Mouse (Mus musculus) A20 (cell line): ENCODE results near the gene Ppp1r11.

Source experiments
- DNase-seq: peaks from one replicate; pipeline ENCODE4 v3.0.0-alpha.2; 2011; ENCODE audit warnings: low read depth, low spot score

Gene Ppp1r11

DNA sequence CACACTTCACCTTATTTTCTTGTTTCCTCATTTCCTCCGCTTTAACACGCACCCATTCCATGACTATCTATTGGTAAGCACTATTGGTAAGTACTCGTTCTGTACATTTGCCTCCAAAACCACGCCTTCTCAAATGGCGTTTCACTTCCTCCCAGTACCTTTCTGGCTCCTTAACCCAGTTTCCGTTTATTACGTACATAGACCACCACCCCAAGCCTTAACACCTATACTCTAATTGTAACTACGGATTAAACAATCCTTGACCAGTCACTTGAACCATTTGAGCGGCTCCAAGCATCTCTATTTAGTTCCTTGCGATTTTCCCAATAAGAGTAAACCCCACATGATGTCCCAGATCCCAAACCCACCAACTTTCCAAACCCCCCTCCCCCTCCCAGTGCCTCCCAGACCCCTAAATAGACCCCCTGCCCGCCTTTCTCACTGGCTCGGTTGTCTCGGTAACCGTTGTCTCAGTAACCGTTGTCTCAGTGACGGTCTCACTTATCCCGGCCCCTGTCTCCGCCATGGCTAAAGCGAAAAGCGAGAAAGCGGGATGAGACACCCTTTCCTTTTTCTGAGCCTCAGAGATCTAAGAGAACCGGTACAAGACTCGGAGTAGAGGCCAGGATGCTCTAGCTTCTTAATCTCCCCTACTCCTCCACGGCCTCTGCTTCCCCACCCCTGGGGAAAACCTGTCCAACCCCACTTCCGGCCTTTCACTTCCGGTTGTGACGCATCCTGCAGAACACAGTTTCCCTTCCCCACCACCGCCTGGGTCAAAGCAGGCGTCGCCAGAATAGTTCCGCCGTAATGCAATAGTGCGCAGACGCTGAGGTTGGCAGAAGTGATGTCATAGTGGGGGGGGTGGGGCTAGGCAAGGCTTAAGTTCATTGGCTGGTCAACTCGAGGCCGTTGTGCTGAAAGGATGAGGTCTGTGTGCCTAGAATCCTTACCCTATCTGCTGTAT lies at the start of gene Ppp1r11:
Gene Ppp1r11, minus strand, starts transcription at position 761 of the 967 bp plus-strand sequence.
- DNase-seq, result peak; percentile 99

DNA sequence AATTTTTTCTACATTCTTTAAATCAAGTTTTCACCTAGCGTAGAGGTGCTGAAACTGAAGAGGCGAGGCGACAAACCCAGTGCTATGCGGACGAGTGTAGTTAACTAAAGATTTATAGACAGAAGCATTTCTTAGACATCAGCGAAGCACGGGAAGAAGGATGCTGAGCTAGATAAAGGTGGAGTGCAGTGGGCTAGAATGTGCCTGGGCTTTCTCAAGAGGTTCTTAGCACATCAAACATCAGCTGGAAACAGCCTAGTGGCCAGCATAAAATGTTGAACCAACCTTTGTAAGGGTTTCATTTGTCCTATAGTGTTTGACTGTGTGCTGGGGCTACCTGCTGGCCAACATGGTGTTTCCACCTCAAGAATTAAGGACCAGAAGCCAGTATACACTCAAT lies 49.3 kb upstream of the Ppp1r11 start, which contains the start of gene Zfp57:
Gene Zfp57, plus strand, starts transcription at position 301 of the 400 bp plus-strand sequence.
- no peak for DNase-seq

DNA sequence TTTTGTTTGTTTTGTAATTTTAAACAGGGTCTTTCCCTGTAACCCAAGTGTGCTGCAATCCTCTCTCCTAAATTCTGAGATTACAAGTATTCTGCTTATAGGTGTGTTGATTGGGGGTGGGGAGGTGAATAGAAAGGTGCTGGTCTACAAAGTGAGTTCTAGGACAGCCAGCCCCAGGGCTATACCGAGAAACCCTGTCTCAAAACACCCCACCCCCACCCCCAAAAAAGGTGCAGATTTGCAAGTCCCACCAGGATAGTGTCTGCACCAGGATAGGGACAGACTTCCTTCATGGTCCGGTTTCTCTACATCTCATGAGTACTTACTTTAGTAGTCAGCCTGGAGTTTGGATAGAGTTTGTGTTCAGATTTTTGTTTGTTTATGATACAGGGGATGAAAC lies 46.9 kb upstream of the Ppp1r11 start:
- no peak for DNase-seq

DNA sequence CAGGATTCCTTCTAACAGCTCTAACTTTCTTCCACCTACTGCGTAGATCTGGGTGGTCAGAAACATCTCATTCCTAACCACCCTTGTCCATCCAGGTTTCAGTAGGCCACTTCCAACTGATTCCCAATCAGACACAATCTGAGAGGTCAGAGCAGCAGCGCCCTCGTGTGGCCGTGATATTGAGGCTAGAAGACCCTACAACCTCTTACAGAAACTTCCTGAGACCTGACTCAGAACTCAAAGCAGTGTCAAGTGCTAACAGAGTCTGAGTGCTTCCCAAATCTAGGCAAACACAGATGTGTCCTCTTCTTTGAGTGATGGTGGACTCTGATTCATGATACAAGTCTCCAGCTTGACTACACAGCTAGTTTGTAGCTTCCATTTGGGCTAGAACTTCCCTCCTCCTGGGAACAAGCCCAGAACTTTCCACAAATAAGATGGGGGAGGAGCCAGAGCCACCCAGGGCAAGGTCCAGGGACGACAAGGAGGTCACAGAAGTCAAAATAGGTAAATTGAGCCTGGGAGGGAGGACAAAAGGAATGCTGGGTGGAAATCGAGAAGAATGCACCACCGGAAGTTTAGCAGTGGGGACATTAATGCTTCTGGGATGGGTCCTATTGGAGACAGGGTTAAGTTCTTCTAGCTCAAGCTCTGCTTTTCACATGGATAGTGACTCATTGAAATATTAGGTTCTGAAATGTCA lies 45.6 kb upstream of the Ppp1r11 start:
- peak; percentile 74 for DNase-seq

DNA sequence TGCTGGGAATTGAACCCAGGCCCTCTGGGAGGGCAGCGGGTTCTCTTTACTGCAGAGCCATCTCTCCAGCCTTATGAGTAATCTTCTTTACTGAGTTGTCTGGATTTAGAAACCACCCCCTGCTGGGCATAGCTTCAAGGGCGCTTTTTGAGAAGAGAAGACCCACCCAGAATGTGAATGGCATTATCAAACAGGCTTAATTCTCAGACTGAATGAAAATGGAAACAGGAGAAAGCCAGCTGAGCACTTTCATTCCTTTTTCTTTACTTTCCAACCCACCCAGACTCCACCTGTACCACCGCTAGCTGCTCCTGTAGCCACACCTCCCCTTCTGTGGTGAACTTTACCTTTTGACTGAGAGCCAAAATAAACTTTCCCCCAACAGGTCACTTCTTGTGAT lies 43.9 kb upstream of the Ppp1r11 start:
- peak; percentile 50 for DNase-seq

DNA sequence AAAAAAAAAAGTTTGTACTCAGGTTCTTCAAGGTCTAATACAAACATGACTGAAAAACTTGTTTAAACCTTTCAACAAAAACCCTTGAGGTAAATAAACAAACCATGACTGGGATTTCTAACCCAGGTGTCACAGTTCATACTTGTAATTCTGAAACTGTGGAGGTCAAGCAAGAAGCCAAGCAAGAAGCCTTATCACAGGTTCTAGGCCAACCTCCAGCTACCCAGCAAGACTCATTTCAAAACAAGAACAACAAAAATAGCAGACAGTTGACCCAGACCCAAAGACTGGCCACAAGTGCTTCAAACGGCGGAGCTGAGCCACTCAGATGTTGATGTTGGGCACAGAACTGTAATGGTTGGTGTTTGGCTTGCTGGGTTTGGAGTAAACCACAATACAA lies 43.0 kb upstream of the Ppp1r11 start:
- peak; percentile 86 for DNase-seq

DNA sequence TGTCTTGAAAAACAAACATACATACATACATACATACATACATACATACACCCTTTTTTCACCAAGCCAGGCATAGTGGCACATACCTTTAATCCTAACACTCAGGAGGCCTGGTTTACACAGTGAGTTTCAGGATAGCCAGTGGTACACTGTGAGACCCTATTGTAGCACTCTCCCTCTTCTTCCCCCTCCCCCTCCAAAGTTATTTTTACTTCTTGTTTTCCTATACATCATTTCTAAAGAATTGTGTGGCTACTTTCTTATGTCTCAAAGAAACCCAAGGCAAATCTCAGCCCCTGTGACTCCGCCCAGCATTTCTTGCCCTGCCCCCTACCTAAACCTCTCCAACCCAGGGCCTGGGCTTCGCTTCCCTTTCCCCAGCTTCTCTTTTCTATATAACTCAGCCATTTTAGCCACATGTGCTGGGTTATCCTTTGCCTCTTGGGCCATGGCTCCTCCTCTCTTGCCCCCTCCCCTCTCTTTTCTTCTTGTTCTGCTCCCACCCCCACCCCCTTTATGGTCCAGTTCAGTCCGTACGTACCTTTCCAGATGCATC lies 42.3 kb upstream of the Ppp1r11 start:
- DNase-seq, result peak; percentile 90

DNA sequence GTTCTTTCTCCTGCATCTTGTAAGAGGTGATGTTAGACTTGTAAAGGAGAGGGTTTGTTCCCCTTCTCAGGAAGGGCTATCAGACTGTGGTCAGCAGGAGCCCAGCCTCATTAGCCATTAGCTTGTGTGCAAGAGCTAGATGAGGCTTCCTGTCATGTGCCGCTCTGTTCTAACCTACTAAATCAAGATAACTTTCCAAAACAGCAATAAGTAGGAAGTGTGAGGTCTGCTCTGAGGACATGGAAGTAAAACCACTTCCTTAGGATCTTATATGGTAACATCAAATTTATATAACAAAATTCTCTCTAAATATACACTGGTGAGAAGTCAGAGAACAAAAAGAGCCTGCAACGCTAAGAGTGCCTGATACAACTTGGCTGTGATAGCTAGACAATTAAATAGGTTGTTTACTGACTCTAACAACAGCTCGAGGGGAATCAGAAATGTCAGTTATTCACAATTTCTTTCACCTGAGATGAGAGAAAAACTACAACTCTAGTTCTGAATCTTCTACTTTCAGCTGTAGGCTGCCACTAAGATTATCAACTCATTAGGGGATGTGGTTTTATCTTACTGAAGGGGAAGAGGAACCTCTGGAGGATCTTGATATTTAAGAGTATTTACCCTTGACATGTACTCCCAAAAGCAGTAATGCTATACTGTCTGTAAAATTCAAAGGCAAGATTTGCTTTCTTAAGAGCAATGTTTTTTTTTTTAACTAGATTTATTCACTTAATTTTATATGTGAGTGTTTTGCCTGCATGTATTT lies 41.0 kb upstream of the Ppp1r11 start:
- peak; percentile 54 for DNase-seq

DNA sequence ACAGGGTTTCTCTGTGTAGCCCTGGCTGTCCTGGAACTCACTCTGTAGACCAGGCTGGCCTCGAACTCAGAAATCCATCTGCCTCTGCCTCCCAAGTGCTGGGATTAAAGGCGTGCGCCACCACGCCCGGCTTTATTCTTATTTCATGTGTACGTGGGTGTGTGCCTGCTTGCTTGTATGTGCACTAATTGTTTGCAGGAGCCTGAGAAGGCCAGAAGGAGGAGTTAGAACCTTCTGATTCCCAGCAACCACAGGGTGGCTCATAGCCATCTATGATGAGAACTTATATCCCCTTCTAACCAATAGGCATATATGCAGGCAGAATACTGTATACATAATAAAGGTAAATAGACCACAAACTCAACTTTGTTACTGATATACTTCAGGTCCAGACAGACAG lies 39.1 kb upstream of the Ppp1r11 start:
- DNase-seq, result peak; percentile 29

DNA sequence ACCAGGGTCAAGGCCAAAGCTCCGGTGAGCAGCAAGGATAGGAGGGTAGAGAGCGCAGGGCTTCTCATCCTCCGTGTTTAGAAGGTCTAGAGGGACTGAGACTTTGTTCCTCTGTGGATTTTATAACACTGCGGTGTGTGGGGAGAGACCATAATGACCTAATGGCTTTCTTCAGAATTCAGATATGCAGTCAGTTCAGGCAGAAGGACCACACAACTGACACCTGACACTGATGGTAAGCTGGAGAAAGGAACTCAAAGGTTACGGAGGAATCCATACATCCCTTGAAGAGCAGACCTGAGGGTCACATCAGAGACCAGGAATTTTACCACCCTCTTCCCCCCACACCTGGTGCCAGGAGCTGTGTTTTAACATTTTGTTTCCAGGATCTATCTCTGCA lies 37.9 kb upstream of the Ppp1r11 start, which contains the start of gene H2-M5:
Gene H2-M5, minus strand, starts transcription at position 101 of the 400 bp plus-strand sequence.
- no peak for DNase-seq

DNA sequence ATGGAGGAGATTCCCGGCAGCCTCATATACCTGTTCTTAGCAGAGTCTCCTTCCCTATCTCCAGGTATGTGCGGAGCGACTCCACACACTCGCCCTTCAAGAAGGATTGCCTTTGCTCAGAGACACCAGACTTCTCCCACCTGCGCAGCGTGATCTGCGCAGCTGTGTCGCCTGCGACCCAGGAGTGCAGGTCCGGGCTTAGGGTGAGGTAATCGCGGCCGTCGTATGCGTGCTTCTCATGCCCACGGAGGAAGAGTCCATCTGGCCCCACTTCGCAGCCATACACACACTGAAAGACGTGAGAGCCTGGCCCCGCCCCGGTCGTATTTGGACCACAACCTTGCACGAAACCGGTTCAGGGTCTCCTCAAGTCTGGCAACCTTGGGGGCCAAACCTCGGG lies 36.9 kb upstream of the Ppp1r11 start:
- no peak for DNase-seq

DNA sequence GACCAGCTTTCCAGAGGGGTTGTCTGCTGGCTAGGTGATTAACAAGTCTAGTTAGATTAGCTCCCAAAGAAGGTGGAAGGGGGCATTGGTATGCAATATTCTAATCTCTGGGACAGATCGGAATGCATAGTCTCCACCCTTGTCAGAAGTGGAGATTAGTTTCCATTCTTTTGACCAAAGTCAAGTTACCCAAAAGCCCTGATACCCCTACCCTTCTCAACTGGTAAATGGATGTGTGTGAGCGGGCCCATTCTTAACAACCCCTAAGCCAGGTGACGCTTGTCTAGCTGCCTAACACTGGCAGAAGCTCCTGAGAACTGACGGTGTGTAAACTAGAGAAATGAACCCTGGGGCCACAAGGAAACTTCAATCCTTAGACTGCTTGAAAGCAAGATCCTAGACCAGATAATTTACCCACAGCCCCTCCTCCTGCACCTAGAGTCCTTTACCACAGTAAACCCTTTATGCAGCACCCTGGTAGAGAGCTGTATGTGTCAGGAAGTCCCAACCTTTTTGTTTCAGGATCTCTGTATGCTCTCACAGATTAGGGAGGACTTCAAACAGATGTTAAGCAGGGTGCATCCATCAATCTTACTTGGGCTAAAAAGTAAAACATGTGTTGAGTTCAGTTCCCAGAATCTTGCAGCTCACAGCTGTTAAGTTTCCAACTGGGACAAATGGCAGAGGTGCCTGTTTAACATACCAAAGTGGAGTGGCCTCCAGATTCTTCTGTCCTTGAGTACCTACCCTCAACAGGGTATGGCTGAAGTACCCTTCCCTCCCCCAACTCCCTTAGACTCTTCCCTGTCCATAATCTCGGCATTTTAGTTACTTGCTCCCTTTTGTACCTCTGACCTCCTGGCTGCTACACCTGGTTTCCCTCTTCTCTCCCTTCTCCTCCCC lies 31.0 kb upstream of the Ppp1r11 start:
- DNase-seq, result no peak

DNA sequence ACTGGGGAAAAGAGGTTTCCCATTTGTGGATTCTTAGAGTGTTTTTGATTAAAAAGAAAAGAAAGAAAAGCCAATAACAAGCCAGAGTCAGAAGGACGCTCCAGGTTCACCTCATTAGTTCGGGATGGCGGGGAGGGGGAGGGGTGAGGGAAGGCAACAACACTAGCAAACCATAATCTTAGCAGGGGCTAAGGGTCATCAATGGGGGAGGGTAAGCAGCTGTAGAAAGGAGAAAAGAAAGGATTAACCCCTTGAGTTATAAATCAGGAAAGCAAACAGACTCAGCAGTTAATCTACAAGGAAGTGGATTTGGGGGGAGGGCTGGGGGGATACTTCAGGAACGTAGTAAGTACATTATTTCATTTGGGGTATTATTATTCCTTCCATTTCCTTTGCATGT lies 30.3 kb upstream of the Ppp1r11 start:
- no peak for DNase-seq

DNA sequence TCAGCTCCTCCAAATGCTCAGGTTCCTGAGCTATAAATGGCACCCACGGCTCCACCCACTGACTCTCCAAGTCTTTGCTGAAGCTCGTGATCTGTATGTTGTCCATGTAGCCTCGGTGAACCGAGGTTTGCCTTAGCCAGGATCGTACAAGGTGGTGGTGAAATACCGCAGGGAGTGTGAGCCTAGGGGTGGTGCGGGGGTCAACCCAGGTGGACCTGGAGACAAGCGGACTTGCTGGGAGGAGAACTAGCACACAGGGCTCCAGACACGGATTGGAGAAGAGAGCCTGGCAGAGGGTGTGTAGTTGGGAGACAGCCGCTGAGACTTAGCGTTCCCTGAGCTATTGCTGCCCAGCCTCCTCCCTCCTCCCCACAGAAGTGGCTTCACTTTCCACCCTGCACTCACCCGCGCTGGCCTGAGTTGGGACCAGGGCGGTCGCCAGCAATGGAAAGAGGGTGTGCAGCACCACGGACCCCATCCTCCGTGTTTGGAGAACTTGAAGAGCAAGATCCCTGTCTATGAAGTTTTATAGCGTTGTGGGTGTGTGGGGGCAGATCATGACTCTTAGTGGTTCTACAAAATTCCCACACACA lies 29.8 kb upstream of the Ppp1r11 start, which contains the start of gene 2410137M14Rik:
Gene 2410137M14Rik, minus strand, starts transcription at position 17 of the 593 bp plus-strand sequence.
- DNase-seq, result no peak

DNA sequence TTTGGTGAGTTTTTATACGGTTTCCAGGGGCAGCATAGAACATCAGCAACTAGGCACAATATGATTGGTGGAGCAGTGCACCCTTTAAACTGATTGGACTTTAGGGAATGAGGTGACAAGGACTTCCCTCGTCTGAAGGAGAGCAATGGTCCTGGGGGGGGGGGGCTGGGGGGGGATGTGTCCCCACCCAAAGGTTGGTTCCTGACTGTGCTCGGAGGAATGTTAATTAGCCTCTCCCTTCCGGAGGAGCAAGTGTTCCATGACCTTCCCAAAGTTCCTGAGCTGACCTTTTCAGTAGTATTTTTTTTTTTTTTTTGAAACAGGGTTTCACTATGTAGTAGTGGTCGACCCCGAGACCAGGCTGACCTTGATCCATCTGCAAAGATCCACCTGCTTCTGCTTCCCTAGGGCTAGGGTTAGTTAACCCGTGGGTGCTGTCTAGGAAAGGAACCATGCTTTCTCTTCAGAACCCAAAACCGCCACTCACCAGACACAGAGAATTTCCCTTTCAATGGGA lies 21.8 kb upstream of the Ppp1r11 start:
- DNase-seq, result no peak

DNA sequence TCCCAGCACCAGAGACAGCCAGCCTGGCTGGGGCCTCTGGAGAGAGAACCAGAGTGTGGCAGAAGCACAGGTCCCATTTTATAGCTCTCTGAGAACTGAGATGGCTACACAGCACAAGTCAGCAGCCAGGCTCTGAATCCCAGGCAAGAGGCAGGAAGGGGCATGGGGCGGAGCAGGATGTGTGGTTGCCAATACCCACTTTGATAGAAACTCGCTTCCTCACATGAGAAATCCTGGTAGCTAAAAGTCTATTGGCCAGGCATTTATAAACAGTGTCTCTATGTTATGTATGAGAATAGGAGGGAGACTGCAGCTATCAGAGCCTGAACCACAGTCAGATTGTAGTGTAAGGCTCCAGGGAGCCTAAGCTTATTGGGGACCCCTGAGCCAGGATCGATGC lies 21.2 kb upstream of the Ppp1r11 start:
- no peak for DNase-seq

DNA sequence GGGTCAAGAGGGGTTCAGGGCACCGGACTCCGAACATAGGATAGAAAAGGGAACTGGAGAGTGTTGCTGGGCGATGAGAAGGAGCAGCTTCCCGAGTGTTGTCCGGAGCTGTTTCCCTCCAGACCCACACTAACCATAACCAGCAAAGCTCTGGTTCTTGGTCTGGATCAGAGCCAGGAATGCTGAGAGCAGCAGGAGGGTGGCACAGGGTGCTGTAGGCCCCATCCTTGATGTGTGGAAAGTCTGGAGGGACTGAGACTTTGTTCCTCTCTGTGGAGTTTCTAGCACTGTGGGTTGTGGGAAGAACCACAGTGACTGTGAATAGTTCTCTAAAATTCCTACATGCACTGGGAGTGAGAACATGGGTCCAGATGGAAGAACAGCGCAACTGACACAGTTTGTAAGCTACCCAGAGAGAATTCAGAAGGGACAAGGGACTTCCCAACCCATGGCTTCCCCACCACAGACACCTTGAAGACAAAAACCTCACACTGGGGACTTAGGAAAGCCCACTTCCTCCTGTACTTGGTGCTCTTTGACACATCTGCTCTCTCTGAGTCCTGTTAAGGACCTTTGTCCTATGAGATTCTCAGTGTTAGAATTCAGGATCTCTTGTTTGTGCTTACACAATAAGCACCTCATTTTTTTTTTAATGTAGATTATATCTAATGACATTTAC lies 19.8 kb upstream of the Ppp1r11 start:
- peak; percentile 22 for DNase-seq

DNA sequence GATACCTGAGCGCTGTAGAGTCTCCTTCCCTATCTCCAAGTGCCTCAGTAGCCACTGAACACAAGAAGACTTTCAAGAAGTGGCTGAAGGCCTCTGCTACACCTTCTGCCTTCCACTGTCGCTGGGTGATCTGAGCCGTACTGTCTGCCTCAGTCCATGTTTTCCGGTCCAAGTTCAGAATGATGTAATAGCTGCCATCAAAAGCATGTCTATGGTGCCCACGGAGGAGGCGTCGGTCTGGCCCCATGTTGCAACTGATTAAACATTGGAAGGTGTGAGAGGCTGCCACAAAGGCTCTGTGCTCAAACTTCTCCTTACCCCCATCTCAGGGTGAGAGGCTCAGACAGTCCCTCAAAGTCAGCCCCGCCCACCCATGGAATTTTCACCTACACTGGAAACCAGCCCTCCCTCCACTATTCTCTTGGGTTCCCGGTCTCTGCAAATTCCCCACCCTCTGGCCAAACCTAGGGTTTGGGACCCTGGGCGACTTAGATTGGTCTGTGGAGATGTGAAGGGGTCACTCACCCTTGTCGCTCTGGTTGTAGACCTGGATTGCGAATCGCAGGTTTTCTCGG lies 18.9 kb upstream of the Ppp1r11 start:
- no peak for DNase-seq

DNA sequence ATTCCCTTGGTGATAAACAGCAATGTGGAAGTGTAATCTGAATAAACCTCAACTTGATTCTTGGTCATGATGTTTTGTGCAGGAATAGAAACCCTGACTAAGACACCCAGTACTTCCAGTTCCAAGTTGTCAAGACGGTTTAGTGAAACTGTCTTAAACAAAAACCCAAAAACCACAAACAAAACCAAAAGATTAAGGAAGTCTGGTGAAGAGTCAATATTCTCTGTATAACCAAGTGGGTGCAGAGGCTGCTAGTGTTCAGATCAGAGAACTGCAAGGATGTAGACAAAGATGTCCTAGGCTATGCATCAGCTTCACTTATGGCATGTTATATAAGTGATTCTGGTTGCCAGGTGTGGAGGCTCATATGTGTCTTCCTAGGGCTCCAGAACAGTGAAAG lies 15.3 kb upstream of the Ppp1r11 start:
- DNase-seq, result peak; percentile 15
